Mouse (Mus musculus) lung, adult 2 months (tissue): ENCODE data around the gene Trap1a.

ENCODE experiments used
- CTCF ChIP-seq: fragments of 200-500 bp; IDR thresholded peaks from 2 replicates; pipeline ENCODE4 v1.5.1; 2011; ENCODE audit warnings: mild to moderate bottlenecking, low read length, control low read depth; ENCODE audit not compliant: insufficient read depth
- POLR2A ChIP-seq: fragments of 200-500 bp; IDR thresholded peaks from 2 replicates; pipeline ENCODE4 v1.6.1; 2011; ENCODE audit warnings: low read depth, mild to moderate bottlenecking, control low read depth, low read length, borderline replicate concordance; ENCODE audit errors: extremely low read depth

DNA sequence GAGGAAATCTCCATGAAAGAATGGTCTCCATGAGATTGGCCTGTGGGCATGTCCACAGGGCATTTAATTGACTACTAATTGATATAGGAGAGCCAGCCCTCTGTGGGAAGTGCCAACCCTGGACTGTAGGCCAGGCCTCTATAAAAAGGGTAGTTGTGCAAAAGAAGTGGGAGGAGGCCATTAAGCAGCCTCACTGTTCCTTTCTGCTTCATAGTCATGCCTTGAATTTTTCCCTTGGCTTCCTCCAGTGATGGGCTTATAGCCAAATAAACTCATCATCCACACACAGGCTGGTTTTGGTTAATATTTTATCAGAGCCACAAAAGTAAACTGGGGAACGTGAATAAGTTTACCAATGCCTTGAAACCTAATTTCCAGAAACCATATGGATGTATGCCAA, 38.2 kb upstream of the Trap1a start:
- TF ChIP-seq CTCF (no peak), POLR2A (no peak)
